Mouse (Mus musculus) thymus, postnatal 36 days (tissue): ENCODE measurements around the gene Epb41.

Experiments
- DNase-seq, 2 experiments: peaks; one replicate each; pipeline ENCODE4 v3.0.0; 2022; ENCODE audit warnings: mixed read lengths in 2 of 2

The Epb41 gene

GRCm38 (mm10) chr4:131883571-131883970 lies 191.6 kb downstream of the Epb41 start:
- DNase-seq: no peak

- no peak for DNase-seq
These were observed 193.8 kb downstream of the Epb41 start for GRCm38 (mm10) chr4:131881306-131881705.

GRCm38 (mm10) chr4:131879692-131880091 lies 195.4 kb downstream of the Epb41 start:
- no peak for DNase-seq

GRCm38 (mm10) chr4:131876836-131877235 lies 198.3 kb downstream of the Epb41 start:
- DNase-seq: no peak

GRCm38 (mm10) chr4:131875242-131875641 lies 199.9 kb downstream of the Epb41 start:
- no peak for DNase-seq

GRCm38 (mm10) chr4:131874567-131874966 lies 200.6 kb downstream of the Epb41 start:
- DNase-seq: no peak

GRCm38 (mm10) chr4:131874169-131874536 lies 201.0 kb downstream of the Epb41 start:
- no peak for DNase-seq
